Mouse (Mus musculus): ENCODE results near the gene Ddost. TPM values are rescaled to one million over a fixed set of nuclear protein-coding genes. Genes with fewer than 3 reads are reported as not detected.

Ddost gene
- 204 TPM for polyA plus RNA-seq (2012; fragmentation: generic; extraction: Trizol)
- long read RNA-seq, experiment 1, transcript Ddost-201 (11 exons, 2,120 nt) = major isoform, 369 of 422 reads
- long read RNA-seq, experiment 1, partial matches to known transcripts = 21 of 422 reads
- long read RNA-seq, experiment 1, other reads (novel, unspliced or antisense) = 32 of 422 reads
- long read RNA-seq, experiment 2, transcript Ddost-201 (11 exons, 2,120 nt) = major isoform, 1,577 of 1,637 reads
- long read RNA-seq, experiment 2, partial matches to known transcripts = 6 of 1,637 reads
- long read RNA-seq, experiment 2, other reads (novel, unspliced or antisense) = 54 of 1,637 reads

DNA sequence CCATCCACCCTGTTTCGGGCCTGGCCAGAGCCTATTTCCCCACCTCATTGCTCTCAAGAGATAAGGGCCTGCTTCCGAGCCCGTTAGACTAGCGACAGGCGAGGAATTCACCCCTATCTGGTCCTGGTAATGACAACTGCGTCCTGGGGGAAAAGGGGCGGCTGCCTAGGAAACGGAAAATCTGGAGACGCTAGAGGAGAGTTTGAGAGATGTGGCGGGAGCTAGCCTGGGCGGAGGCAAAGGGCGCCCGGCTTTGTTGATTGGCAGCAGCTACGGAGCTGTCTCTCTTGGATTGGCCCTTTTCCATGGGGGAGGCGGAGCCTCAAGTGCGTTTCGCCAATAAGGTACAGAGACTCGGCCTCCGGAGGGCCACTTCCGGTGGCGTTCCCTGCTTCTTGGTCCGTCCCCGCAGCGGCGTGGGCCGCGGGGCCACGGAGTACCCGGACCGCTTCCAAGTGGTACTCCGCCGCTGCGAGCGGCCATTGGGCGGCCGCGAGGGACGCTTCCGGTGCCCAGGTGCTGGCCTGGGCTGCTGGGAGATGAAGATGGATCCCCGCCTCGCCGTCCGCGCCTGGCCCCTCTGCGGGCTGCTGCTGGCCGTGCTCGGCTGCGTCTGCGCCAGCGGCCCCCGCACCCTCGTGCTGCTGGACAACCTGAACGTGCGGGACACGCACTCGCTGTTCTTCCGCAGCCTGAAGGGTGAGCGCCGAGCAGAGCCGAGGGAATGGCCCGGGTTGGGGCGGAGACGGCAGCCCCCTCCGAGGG is at the start of gene Ddost:
Gene Ddost (plus strand): TSS at position 391 of the 765 bp plus-strand sequence.
- Histone ChIP-seq H3K79me3 (ENCODE audit: low read depth) (peaks cover 14% of the 10 kb centered on the region), H3K79me2 (ENCODE audit: control insufficient read depth, insufficient read depth) (peaks cover 35% of the 10 kb centered on the region), H3ac (ENCODE audit: control insufficient read depth, insufficient read length, low read depth) (peak within 1 kb of the TSS; percentile 86), H3K4me3 (ENCODE audit: insufficient read depth, poor library complexity, severe bottlenecking) (peak within 1 kb of the TSS; percentile 57), H3K36me3 (ENCODE audit: control insufficient read depth, insufficient read depth) (peaks cover 2% of the 10 kb centered on the region), H3K27me3 (ENCODE audit: control insufficient read depth, insufficient read depth, insufficient read length) (no peaks in the 10 kb centered on the region)
- no peak for TF ChIP-seq MYOD1 (IDR thresholded peaks at IDR 0.05; ENCODE audit: control insufficient read depth, insufficient read length, low read depth)
- no peak for TF ChIP-seq MYOG (IDR thresholded peaks at IDR 0.05; ENCODE audit: control insufficient read depth, extremely low read depth, insufficient read length)
- TF ChIP-seq USF1 (IDR thresholded peaks at IDR 0.05; ENCODE audit: low read depth) = no peak
- no peak for TF ChIP-seq CEBPB (IDR thresholded peaks at IDR 0.05; ENCODE audit: low read depth)
- TF ChIP-seq CTCF (IDR thresholded peaks at IDR 0.05; ENCODE audit: control insufficient read depth, insufficient read depth, insufficient read length) = no peak
- peak; percentile 87 for TF ChIP-seq MAX (IDR thresholded peaks at IDR 0.05)
- no peak for TF ChIP-seq FOSL1 (IDR thresholded peaks at IDR 0.05; ENCODE audit: insufficient read depth, low read length, poor library complexity, severe bottlenecking)

DNA sequence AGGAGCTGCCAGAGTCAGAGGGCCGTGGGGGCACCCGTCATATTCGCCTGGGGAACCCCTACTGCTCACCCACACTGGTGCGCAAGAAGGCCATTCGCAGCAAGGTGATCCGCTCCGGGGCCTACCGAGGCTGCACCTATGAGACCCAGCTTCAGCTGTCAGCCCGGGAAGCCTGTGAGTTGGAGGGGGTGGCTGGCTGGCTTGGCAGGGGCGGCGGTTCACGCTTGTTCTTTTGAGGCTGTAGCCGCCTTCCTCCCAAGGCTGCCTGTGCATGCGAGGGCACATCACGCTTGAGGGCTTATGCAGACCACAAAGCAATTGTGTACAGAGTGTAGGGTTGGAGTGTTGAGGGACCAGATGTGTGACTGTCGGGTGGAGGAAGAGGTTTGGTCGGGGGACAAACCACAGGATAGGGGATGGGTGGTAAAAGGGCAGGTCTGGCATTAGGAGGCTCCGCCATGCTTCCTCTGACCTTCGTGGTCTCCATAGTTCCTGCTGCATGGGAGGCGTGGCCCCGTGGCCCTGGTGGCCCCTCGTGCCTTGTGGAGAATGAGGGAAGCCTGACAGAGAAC is 47.3 kb upstream of the Ddost start:
- Histone ChIP-seq H3ac (ENCODE audit: control insufficient read depth, insufficient read length, low read depth) (no peak overlapping the region), H3K4me3 (ENCODE audit: insufficient read depth, poor library complexity, severe bottlenecking) (no peak overlapping the region), H3K27me3 (ENCODE audit: control insufficient read depth, insufficient read depth, insufficient read length) (no peaks in the 10 kb centered on the region), H3K36me3 (ENCODE audit: control insufficient read depth, insufficient read depth) (no peaks in the 10 kb centered on the region), H3K79me3 (ENCODE audit: low read depth) (no peaks in the 10 kb centered on the region), H3K79me2 (ENCODE audit: control insufficient read depth, insufficient read depth) (no peaks in the 10 kb centered on the region)
- TF ChIP-seq MAX (IDR thresholded peaks at IDR 0.05) (no peak), CEBPB (IDR thresholded peaks at IDR 0.05; ENCODE audit: low read depth) (no peak), USF1 (IDR thresholded peaks at IDR 0.05; ENCODE audit: low read depth) (no peak), MYOG (IDR thresholded peaks at IDR 0.05; ENCODE audit: control insufficient read depth, extremely low read depth, insufficient read length) (no peak)

DNA sequence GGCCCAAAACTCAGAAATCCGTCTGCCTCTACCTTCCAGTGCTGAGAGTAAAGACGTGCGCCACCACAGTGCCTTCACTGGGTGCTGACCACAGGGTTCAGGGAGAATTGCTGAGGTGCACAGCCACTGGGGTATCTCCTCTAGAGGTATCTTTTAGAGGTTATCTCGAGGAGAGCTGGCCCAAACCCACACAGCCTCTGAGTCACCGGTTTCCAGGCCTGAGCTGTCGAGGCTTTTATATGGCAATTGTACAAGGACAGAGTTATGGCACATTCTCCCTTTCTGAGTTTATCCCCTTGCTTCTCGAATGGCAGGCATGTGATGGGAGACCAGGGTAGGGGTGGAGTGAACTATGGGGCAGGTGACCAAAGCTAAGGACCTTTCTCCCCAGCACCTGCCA is 45.9 kb upstream of the Ddost start:
- Histone ChIP-seq H3ac (ENCODE audit: control insufficient read depth, insufficient read length, low read depth) (no peak overlapping the region), H3K36me3 (ENCODE audit: control insufficient read depth, insufficient read depth) (no peaks in the 10 kb centered on the region), H3K79me2 (ENCODE audit: control insufficient read depth, insufficient read depth) (no peaks in the 10 kb centered on the region), H3K79me3 (ENCODE audit: low read depth) (no peaks in the 10 kb centered on the region), H3K27me3 (ENCODE audit: control insufficient read depth, insufficient read depth, insufficient read length) (no peaks in the 10 kb centered on the region), H3K4me3 (ENCODE audit: insufficient read depth, poor library complexity, severe bottlenecking) (no peak overlapping the region)
- TF ChIP-seq MAX (IDR thresholded peaks at IDR 0.05) (no peak), MYOG (IDR thresholded peaks at IDR 0.05; ENCODE audit: control insufficient read depth, extremely low read depth, insufficient read length) (no peak), CTCF (IDR thresholded peaks at IDR 0.05; ENCODE audit: control insufficient read depth, insufficient read depth, insufficient read length) (no peak)

DNA sequence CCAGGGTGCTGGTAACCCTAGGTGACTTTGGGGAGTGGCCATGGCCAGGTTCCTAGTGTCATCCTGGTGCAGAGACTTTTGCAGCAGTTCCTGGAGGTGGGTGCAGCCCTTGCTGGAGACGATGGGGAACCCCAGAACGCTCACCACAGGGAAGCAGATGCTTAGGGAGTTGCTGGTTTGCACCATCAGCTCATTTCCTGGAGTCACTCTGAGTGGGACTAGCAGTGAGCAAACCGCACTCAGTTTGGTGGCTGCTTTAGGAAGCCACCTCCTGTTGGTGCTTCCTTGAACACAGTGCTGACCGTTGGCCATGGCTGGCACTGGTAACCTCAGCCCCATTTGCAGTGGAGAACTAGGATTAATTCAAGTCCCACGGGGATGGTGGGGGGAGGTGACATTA is 45.0 kb upstream of the Ddost start:
- no peaks in the 10 kb centered on the region for H3K79me2 ChIP-seq (ENCODE audit: control insufficient read depth, insufficient read depth)
- no peaks in the 10 kb centered on the region for H3K36me3 ChIP-seq (ENCODE audit: control insufficient read depth, insufficient read depth)
- H3ac ChIP-seq (ENCODE audit: control insufficient read depth, insufficient read length, low read depth) = no peak overlapping the region
- H3K79me3 ChIP-seq (ENCODE audit: low read depth) = no peaks in the 10 kb centered on the region
- H3K27me3 ChIP-seq (ENCODE audit: control insufficient read depth, insufficient read depth, insufficient read length) = no peaks in the 10 kb centered on the region
- H3K4me3 ChIP-seq (ENCODE audit: insufficient read depth, poor library complexity, severe bottlenecking) = no peak overlapping the region
- no peak for TF ChIP-seq CEBPB (IDR thresholded peaks at IDR 0.05; ENCODE audit: low read depth)
- no peak for TF ChIP-seq USF1 (IDR thresholded peaks at IDR 0.05; ENCODE audit: low read depth)
- TF ChIP-seq MYOD1 (IDR thresholded peaks at IDR 0.05; ENCODE audit: control insufficient read depth, insufficient read length, low read depth) = no peak
- TF ChIP-seq MAX (IDR thresholded peaks at IDR 0.05) = no peak
- TF ChIP-seq CTCF (IDR thresholded peaks at IDR 0.05; ENCODE audit: control insufficient read depth, insufficient read depth, insufficient read length) = no peak
- no peak for TF ChIP-seq FOSL1 (IDR thresholded peaks at IDR 0.05; ENCODE audit: insufficient read depth, low read length, poor library complexity, severe bottlenecking)
- no peak for TF ChIP-seq MYOG (IDR thresholded peaks at IDR 0.05; ENCODE audit: control insufficient read depth, extremely low read depth, insufficient read length)

DNA sequence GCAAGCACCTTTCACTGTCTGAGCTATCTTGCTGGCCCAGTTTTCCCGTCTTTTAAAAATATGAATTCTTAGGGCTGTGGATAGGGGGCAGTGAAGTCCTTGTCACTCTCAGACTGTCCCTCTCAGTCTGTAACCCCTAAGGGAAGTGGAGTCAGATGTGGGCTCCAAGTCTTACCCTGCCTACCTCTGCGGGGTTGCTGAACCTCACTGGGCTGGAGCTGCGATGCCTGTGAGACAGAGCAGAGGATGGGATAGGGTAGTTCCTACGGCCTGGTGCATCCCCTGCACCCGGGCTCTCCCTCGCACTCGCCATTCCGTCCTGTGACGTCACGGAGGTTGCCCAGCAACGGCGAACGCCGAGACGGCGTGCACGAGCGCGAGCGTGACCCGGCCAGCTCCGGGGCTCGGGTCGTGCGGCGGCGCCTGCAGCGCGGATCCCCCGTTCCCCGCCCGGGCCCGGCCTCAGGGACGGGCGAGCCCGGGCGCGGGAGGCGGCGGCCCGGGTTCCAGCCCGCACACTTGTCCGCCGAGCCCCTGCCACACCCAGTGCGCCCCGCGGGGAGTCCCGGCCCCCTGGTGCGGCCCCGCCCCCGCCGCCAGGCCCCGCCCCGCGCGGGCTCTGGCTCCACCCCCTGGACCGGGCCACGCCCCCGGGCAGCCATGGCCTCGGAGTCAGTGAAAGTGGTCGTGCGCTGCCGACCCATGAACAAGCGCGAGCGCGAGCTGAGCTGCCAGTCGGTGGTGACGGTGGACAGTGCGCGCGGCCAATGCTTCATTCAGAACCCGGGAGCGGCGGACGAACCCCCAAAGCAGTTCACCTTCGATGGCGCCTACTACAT is 42.5 kb upstream of the Ddost start:
- no peaks in the 10 kb centered on the region for H3K36me3 ChIP-seq (ENCODE audit: control insufficient read depth, insufficient read depth)
- H3K4me3 ChIP-seq (ENCODE audit: insufficient read depth, poor library complexity, severe bottlenecking) = peak overlapping the region; percentile 36
- H3K79me2 ChIP-seq (ENCODE audit: control insufficient read depth, insufficient read depth) = no peaks in the 10 kb centered on the region
- TF ChIP-seq FOSL1 (IDR thresholded peaks at IDR 0.05; ENCODE audit: insufficient read depth, low read length, poor library complexity, severe bottlenecking) = no peak
- TF ChIP-seq USF1 (IDR thresholded peaks at IDR 0.05; ENCODE audit: low read depth) = no peak
- no peak for TF ChIP-seq MYOD1 (IDR thresholded peaks at IDR 0.05; ENCODE audit: control insufficient read depth, insufficient read length, low read depth)
- TF ChIP-seq CEBPB (IDR thresholded peaks at IDR 0.05; ENCODE audit: low read depth) = no peak
- no peak for TF ChIP-seq CTCF (IDR thresholded peaks at IDR 0.05; ENCODE audit: control insufficient read depth, insufficient read depth, insufficient read length)
- TF ChIP-seq MYOG (IDR thresholded peaks at IDR 0.05; ENCODE audit: control insufficient read depth, extremely low read depth, insufficient read length) = no peak
- TF ChIP-seq MAX (IDR thresholded peaks at IDR 0.05) = no peak
- peak overlapping the region; percentile 43 for H3ac ChIP-seq (ENCODE audit: control insufficient read depth, insufficient read length, low read depth)
- no peaks in the 10 kb centered on the region for H3K27me3 ChIP-seq (ENCODE audit: control insufficient read depth, insufficient read depth, insufficient read length)
- no peaks in the 10 kb centered on the region for H3K79me3 ChIP-seq (ENCODE audit: low read depth)

All from C2C12 (cell line).